Mouse (Mus musculus) stomach, embryonic 14.5 days (tissue): ENCODE measurements around the gene Ldb1. TPM values are rescaled to one million over a fixed set of nuclear protein-coding genes. Genes with fewer than 3 reads are reported as not detected.

Source experiments
- ATAC-seq: fragments of 200-750 bp; cut with Nextera tagmentation; 2 replicates; pipeline ENCODE4 v1.8.0; 2017; ENCODE audit warnings: low read depth, moderate TSS enrichment; ENCODE audit not compliant: insufficient number of reproducible peaks, insufficient read depth, low FRiP score
- H3K27ac ChIP-seq: fragments of 300-500 bp; sonication (generic); 2 replicates; pipeline ENCODE4 v1.5.1; 2014; ENCODE audit warnings: mild to moderate bottlenecking, low read length, moderate library complexity, mixed read lengths
- H3K27me3 ChIP-seq: fragments of 300-500 bp; sonication (generic); 2 replicates; pipeline ENCODE4 v1.6.1; 2014; ENCODE audit warnings: low read length, control low read depth, mixed read lengths; ENCODE audit not compliant: control insufficient read depth, insufficient read depth
- H3K36me3 ChIP-seq: fragments of 300-500 bp; sonication (generic); 2 replicates; pipeline ENCODE4 v1.6.1; 2014; ENCODE audit warnings: mild to moderate bottlenecking, control low read depth, low read length, moderate library complexity, mixed read lengths; ENCODE audit not compliant: control insufficient read depth, insufficient read depth
- H3K4me1 ChIP-seq: fragments of 300-500 bp; sonication (generic); 2 replicates; pipeline ENCODE4 v1.6.1; 2014; ENCODE audit warnings: low read length, control low read depth, mixed read lengths; ENCODE audit not compliant: control insufficient read depth, insufficient read depth
- H3K4me2 ChIP-seq: fragments of 300-500 bp; sonication (generic); replicated peaks from 2 replicates; pipeline ENCODE4 v1.6.1; 2014; ENCODE audit warnings: low read depth, low read length, control low read depth
- H3K4me3 ChIP-seq: fragments of 300-500 bp; sonication (generic); 2 replicates; pipeline ENCODE4 v1.5.1; 2014; ENCODE audit warnings: low read depth, low read length, control low read depth
- H3K9ac ChIP-seq: fragments of 300-500 bp; sonication (generic); replicated peaks from 2 replicates; pipeline ENCODE4 v1.6.1; 2014; ENCODE audit warnings: low read depth, mild to moderate bottlenecking, control low read depth, low read length, moderate library complexity, mixed read lengths
- H3K9me3 ChIP-seq: fragments of 300-500 bp; sonication (generic); 2 replicates; pipeline ENCODE4 v1.6.1; 2016; ENCODE audit warnings: low read depth, low read length, control low read depth; ENCODE audit not compliant: control insufficient read depth
- WGBS: fragments of 180-500 bp; shearing (Covaris S2); extraction: QIAGEN DNeasy Blood & Tissue Kit; methylation state at CpG from one replicate; pipeline ENCODE4 v1.1.7; 2014; 5-methylcytosine and 5-hydroxymethylcytosine counted together
- polyA plus RNA-seq: library from polyadenylated mRNA; unstranded; fragments of >200 nt; fragmentation: Nextera tagmentation; extraction: Ambion mirVana; gene quantifications from 2 replicates; pipeline ENCODE4 v1.2.1, GENCODE M21; 2014

Ldb1 gene
- 75.9 and 78.9 TPM in 2 replicates for polyA plus RNA-seq

DNA sequence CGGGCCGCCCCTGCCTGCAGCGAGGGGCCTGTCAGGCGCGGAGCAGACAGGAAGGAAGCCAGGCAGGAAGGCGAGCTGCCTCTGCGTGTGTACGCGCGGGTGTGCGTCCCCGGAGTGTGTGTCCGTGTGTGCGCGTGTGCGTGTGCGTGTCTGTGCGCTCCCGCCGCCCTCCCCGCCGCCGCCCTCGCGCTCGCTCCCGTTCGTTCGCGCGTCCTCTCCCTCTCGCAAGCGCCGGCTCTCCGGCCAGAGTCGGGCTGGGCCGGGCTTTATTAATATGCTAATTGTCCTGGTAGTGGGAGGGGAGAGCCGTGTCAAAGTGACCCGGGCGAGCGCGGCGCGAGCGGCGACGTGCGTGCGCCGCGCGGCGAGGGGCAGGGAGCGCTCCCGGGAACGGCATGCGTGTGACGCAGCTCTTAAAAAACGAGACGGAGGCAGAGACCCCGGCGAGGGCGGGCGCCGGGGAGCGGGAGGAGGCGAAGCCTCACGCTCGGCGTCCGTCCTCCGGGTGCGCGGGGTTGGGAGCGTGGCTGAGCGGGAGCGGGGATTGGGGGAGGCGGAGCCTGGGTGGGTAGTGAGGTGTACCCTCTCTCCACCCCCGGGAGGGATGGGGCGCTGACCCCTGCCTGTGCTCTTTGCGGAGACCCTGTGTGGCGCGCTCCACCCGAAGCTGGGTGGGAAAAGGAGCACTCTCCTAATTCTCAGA, at the start of gene Ldb1:
Gene Ldb1 (minus strand): TSS at position 222 of the 703 bp plus-strand sequence.
- Histone ChIP-seq H3K27ac (peak within 1 kb of the TSS; percentile 92), H3K36me3 (no peaks in the 10 kb centered on the region), H3K4me1 (peaks cover 47% of the 10 kb centered on the region), H3K4me3 (peak within 1 kb of the TSS; percentile 82), H3K27me3 (no peaks in the 10 kb centered on the region), H3K4me2 (peak within 1 kb of the TSS; percentile 82), H3K9me3 (no peaks in the 10 kb centered on the region), H3K9ac (peak within 1 kb of the TSS; percentile 96)
- WGBS: under 1% methylated on average over 74 of the region's 84 CpGs
- ATAC-seq: peak; percentile 76

DNA sequence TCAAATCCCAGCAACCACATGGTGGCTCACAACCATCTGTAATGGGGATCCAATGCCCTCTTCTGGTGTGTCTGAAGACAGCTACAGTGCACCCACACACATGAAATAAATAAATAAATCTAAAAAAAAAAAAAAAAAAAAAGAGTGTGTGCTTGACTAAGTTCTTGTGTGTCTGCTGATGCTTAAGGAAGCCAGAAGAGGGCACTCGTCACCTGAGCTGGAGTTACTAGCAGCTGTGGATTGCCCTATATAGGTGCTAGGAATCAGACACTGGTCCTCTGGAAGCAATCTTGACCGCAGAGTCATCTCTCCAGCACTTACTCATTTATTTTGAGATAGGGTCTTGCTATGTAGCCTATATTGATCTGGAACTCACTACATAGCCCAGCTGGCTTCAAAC, 49.1 kb upstream of the Ldb1 start:
- Histone ChIP-seq H3K36me3 (no peaks in the 10 kb centered on the region), H3K27ac (no peak overlapping the region), H3K9ac (no peak overlapping the region), H3K4me1 (no peaks in the 10 kb centered on the region), H3K9me3 (no peaks in the 10 kb centered on the region), H3K4me3 (no peak overlapping the region), H3K4me2 (no peak overlapping the region), H3K27me3 (no peaks in the 10 kb centered on the region)
- no peak for ATAC-seq
- 89% methylated on average over 2 of the region's 2 CpGs for WGBS

DNA sequence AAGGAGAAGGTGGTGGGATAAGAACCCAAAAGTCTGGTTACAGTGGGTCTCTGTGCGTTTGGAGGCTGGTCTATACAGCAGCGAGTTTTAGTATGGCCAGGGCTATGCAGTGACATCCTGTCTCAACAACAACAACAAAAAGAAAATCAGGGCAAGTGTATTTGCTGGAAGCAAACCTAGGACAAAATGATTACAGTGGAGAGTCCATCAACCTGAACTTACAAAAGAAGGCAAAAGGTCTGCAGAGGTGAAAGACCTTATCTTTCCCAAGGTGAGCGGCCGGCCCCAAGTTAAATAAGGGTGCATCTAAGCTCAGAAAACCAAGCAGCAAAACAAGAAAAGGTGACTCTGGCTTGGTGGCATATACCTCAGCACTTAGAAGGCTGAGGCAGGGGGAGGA, 46.6 kb upstream of the Ldb1 start:
- ATAC-seq: no peak

DNA sequence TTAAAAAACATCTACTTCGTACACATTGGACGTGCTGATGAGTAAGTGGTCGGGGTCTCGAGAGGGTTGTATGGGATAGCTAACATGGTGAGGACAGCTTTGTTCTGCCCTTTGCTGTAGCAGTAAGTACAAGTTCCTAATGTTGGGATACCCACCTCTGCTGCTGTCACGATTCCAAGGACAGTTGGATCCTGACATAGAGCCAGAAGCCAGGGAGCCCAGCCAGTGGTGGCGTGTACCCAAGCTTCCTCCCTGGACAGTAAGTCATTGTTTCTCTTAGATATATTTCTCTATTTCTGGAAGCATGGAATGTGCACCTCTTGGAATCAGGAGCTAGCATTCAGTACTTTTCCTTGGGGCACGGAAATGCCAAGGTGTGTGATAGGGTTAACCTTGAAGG, 42.9 kb upstream of the Ldb1 start:
- H3K4me3 ChIP-seq: no peak overlapping the region
- peaks cover 23% of the 10 kb centered on the region for H3K36me3 ChIP-seq
- no peak overlapping the region for H3K4me2 ChIP-seq
- no peaks in the 10 kb centered on the region for H3K4me1 ChIP-seq
- H3K9me3 ChIP-seq: no peaks in the 10 kb centered on the region
- 77% methylated on average over 7 of the region's 7 CpGs for WGBS
- no peaks in the 10 kb centered on the region for H3K27me3 ChIP-seq
- H3K9ac ChIP-seq: no peak overlapping the region
- no peak overlapping the region for H3K27ac ChIP-seq
- ATAC-seq: no peak

More for the DNA sequence above, 46.6 kb upstream of the Ldb1 start:
- no peaks in the 10 kb centered on the region for H3K9me3 ChIP-seq
- no peak overlapping the region for H3K27ac ChIP-seq
- H3K4me1 ChIP-seq: no peaks in the 10 kb centered on the region
- no peaks in the 10 kb centered on the region for H3K27me3 ChIP-seq
- no peak overlapping the region for H3K9ac ChIP-seq
- no peaks in the 10 kb centered on the region for H3K36me3 ChIP-seq
- no peak overlapping the region for H3K4me2 ChIP-seq
- H3K4me3 ChIP-seq: no peak overlapping the region
- 81% methylated on average over 4 of the region's 4 CpGs for WGBS

DNA sequence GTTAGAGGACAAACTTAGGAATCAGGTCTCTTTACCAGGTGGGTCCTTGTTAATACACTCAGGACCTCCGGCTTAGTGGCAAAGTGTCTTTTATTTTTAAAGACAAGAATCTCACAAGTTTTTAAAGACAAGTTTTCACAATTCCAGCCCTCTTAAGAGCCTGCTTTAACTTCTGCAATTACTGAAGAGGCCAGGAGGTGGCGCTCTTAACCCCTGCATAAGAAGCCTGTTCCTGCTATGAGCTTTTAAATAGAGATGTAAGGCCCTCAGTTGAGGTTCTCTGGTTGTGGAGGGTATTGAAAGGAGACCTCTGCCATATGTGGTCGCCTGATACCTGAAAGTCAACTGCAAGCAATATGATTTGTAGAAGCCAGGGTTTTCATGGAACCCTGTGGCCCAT, 41.3 kb upstream of the Ldb1 start:
- WGBS: 57% methylated on average over 3 of the region's 3 CpGs
- no peak overlapping the region for H3K4me3 ChIP-seq
- H3K4me1 ChIP-seq: no peaks in the 10 kb centered on the region
- no peaks in the 10 kb centered on the region for H3K9me3 ChIP-seq
- H3K36me3 ChIP-seq: peaks cover 38% of the 10 kb centered on the region
- no peak overlapping the region for H3K9ac ChIP-seq
- H3K27ac ChIP-seq: no peak overlapping the region
- ATAC-seq: no peak
- H3K27me3 ChIP-seq: no peaks in the 10 kb centered on the region
- H3K4me2 ChIP-seq: no peak overlapping the region

DNA sequence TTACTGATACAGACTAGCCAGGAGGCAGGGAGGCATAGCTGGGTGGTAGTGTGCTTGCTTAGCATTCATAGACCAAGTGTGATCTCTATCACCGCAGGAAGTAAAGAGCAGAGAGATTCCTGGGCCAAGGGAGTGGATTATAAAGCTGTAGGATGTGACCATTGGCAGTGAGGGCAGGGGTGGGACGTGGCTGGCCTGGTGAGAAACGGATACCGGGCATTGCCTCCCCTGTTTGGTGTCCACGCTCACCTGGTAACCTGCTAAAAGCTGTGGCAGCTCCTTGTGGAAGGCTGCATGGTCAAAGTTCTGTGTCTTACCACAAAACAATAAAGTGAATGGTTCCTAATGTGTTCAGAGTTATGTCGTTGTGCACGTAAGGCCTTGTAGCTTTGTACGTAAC, 40.2 kb upstream of the Ldb1 start:
- H3K36me3 ChIP-seq: peaks cover 49% of the 10 kb centered on the region
- WGBS: 94% methylated on average over 8 of the region's 8 CpGs

DNA sequence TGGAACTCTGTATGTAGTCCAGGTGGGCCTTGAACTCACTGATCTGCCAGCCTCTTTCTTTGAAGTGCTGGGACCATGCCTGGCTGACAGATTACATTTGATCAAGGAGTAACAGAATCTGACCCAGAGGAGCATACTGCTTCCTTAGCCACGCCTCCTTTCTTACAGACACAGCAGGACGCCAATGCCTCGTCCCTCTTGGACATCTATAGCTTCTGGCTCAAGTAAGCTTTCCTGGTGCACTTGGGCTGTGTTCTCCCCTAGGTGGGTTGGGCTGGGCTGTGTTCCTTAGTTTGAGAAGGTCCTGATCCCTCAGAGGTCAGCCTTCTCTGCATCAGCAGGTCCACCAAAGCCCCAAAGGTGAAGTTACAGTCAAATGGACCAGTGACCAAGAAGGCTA, 33.5 kb upstream of the Ldb1 start:
- WGBS: 73% methylated on average over 3 of the region's 3 CpGs
- no peak for ATAC-seq
- H3K36me3 ChIP-seq: peaks cover 53% of the 10 kb centered on the region

More for the DNA sequence above, 40.2 kb upstream of the Ldb1 start:
- H3K9ac ChIP-seq: no peak overlapping the region
- no peaks in the 10 kb centered on the region for H3K27me3 ChIP-seq
- no peak overlapping the region for H3K4me2 ChIP-seq
- no peaks in the 10 kb centered on the region for H3K4me1 ChIP-seq
- H3K9me3 ChIP-seq: no peaks in the 10 kb centered on the region
- no peak overlapping the region for H3K4me3 ChIP-seq
- no peak for ATAC-seq
- no peak overlapping the region for H3K27ac ChIP-seq

DNA sequence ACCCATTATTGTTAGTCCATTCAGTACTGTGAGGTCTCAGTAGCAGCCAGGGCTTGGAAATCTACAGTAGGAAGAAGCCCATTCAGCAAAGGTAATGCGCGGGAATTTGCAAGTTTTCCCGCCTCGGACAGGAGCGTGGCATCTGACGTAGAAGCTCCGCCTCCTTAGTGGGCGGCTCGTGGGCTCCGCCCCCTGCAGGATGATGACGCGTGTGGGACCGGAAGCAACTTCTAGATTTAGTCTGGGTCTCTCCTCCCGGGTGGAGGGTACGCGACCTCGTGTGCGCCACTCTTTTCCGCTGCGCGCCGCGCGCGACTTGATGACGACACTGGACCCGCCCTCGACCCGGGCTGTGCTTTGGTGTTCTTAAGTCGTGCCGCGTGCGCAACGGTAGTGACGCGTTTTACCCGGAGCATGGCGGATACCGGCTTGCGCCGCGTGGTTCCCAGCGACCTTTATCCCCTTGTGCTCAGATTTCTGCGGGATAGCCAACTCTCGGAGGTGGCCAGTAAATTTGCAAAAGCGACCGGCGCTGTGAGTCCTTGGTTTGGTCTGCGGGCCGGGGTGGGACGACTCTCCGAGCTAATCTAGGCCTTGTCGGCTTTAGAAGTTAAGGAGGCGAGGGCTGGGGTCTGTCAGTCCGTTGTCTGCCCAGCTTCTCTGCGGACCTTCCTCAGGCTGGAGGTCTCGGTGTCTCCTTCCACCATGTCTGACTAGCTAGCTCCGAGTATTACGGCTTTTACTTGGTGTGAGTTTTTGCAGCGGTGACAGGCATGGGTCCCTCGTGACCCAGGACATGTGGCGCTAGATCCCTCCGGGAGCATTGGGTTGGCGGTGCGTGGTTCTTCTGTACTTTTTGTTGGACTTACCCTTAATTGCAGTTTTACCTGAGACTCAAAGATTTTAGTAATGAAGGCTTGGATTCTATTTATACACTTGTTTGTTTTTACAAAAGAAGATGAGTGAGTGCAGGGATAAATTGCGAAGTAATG, 30.9 kb upstream of the Ldb1 start, which contains the start of gene Nolc1:
Gene Nolc1 (plus strand): TSS at position 248 of the 992 bp plus-strand sequence.
- peaks cover 10% of the 10 kb centered on the region for H3K4me1 ChIP-seq
- peak within 1 kb of the TSS; percentile 85 for H3K4me2 ChIP-seq
- H3K9ac ChIP-seq: peak within 1 kb of the TSS; percentile 63
- peak; percentile 96 for ATAC-seq
- H3K27me3 ChIP-seq: no peaks in the 10 kb centered on the region
- H3K4me3 ChIP-seq: peak within 1 kb of the TSS; percentile 81
- H3K36me3 ChIP-seq: peaks cover 52% of the 10 kb centered on the region
- peak within 1 kb of the TSS; percentile 80 for H3K27ac ChIP-seq
- WGBS: under 1% methylated on average over 66 of the region's 66 CpGs
- no peaks in the 10 kb centered on the region for H3K9me3 ChIP-seq

More for the DNA sequence above, 33.5 kb upstream of the Ldb1 start:
- H3K4me2 ChIP-seq: no peak overlapping the region
- H3K4me3 ChIP-seq: no peak overlapping the region
- no peaks in the 10 kb centered on the region for H3K9me3 ChIP-seq
- H3K4me1 ChIP-seq: peaks cover 10% of the 10 kb centered on the region
- H3K27ac ChIP-seq: no peak overlapping the region
- H3K27me3 ChIP-seq: no peaks in the 10 kb centered on the region
- no peak overlapping the region for H3K9ac ChIP-seq
